Mouse (Mus musculus) ovary, postnatal 36 days (tissue): Measurements from ENCODE around the gene 4930407I10Rik.

Experiments used
- DNase-seq: peaks from one replicate; pipeline ENCODE4 v3.0.0; 2022; ENCODE audit warnings: low spot score, mixed read lengths

The 4930407I10Rik gene

DNA sequence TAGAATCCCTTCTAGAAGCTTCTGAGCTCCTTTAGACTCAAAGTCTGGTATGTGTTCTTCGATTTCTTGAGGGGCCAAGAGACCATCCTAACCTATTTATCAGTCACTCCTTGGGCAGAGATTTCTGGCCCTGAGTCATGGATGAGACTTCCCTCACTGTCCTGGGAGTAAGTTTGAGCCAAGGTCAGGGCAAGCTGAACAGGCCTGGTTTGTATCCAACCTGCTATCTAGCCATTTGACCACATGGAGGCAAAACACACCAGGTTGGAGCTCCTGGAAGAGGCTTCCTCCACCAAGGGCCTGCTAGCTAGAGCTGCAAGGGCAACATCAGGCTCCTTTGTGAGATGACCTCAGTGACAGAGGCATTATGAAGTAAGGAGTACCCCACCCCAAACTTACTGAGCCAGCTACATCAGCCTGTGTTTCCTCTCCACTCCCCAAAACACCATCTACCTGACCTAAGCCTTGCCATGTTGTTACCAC, at the start of gene 4930407I10Rik:
Gene 4930407I10Rik, plus strand, starts transcription at position 433 of the 483 bp plus-strand sequence.
- DNase-seq = no peak

DNA sequence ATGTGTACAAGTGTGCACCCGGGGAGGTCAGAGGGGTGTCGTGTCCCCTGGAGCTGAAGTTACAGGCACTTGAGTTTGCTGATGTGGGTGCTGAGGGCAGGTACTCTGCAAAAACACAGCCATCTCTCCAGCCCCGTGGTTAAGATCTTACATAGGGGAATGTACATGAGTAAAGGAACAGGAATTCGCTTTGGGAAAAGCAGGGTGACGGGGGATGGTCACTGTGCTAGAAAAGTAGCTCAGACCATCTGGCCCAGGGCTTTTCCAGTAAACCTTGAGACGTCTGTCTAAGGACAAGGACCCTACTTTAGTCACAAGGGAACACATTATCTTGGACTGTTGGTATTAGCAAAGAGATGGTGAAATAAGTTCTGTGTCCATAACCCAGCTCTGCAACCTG, 47.0 kb upstream of the 4930407I10Rik start:
- no peak for DNase-seq

DNA sequence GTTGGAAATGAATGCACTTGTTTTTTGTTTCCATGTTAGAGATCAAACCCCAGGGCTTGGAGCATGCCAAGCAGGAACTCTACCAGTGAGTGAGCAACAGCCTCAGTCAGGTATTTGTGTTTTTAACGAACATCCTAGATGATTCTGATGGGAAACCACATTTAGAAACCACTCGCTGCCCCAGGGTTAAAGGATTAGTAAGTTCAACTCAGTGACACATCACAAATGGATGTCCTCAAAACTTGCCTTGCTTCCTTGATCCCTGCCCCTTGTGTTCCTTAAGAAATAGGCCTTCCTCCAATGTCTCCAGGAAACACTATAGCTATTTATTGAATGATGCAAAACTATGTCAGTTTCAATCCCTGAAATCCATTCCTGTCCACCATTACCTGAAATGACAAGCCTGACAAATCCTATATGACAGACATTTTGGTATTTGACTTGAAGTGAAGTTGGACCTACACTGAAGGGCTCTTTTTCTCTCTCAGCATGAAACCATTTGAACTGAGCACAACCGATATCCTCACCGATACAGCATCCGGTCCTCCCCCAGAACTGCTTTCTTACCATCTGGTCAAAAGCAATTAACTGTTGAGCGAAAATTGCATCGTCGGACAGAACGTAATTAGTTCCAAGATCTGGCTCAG, 44.1 kb upstream of the 4930407I10Rik start:
- DNase-seq = no peak

DNA sequence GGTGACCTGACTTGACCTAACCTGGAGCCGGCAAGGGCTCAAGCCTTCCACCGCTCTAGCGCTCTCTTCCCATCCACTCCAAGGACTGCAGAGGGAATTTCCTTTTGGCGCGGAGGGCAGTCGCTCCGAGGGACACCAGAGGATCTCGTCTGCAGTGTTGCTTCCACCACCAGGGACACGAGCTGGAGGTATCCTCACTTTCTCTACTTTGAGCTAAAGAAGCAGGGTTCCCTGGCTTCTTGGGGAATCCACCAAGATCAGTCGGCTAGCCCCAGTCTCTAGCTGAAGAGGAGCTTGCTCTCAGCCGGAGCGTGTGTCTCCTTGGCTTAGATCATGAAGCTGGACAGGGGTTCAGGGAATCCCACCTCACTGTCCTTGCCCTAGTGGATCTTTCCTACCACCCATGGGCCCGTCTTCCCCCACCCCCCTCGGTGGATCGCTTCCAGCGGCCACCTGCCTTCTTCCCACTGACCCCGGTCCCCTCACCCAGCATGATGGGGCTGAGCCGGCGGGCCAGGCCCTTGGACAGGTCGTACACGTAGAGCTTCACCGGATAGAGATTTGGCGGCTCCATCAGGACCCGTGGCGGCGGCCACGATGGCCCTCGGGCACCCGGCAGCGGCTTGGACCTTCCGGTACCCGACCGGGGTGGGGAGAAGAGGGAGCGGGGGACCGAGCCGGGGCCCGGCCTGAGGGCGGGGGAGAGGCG, 43.4 kb upstream of the 4930407I10Rik start:
- peak; percentile 38 for DNase-seq

DNA sequence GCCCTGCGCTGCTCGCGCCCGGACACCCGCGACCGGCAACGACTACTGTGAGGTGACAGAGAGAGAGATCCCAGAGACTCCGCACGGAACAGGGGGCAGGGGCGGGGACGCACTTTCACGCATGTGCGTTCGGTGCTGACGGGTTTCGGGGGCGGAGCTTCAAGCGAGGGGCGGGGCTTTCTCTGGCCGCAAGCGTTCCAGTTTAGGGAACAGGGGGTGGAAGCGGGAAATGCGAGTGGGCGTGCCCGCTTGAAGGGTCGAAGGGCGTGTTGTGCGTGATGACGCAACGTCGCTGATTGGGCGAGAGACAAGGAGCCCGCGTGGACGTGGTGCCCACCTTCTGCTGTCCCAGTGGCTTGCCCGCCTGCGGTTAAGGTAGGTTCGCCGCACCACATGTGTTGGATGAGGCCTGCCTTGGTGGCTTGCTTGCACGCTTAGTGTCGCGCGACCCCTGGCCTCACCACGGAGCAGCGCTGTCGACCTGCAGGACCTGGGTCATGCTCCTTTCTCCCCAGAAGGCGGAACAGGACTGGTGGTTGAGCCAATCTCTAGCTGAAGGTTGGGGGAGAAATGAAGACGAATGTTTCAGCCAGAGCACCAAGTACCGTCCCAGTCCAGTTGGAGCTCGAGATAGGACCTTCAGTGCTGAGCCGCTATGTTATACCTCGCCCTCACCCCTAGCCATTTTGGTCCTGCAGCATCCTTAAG, 42.7 kb upstream of the 4930407I10Rik start:
- peak; percentile 99 for DNase-seq

DNA sequence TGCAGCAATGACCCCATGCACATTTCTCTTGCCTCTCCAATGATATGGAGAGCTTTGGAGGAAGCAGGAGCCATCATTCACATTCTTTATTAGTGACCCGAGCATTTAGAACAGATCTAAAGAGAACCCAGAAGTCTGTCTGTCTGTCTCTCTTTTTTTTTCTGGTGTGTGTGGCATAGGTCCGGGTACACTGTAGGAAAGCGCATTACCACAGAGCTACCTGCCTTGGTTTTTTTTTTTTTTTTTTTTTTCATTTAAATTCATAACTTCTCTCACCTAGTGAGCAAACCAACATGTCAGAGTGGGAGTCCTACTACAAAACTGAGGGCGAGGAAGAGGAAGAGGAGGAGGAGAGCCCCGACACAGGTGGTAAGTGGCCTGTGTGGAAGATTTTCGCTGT, 42.1 kb upstream of the 4930407I10Rik start:
- no peak for DNase-seq

DNA sequence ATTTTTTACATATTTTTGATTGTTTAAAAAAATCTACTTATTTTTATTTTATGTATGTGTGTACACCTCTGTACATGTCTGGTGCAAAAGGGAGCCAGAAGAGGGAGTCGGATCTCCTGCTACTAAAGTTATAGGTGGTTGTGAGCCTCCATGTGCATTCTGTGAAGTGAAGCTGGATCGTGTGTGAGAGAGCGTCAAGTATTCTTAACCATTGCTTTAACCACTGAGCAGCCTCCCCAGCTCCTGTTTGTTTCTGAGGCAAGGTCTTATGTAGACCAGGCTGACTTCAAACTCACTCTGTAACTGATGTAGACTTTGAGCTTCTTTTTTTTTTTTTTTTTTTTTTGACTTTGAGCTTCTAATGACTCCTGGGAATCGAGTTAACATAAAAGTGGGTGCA, 41.5 kb upstream of the 4930407I10Rik start:
- no peak for DNase-seq

DNA sequence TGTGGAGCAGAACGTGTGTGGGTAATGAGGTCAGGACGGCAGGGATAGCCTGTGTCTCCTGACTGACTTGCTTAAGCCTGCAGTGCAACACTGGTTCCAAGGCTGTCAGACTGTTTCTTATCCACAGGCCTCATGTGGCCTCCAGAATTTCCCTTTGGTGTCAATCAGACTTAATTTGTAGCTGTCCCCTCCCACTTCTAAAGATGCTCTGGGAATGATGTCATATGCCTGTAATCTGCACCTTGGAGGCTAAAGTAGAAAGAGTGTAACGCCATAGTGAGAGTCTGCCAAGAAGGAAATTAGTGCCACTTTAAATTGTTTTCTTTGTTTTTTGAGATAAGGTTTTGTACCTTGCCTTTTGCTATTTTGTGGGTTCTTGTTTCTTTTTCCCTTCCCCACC, 39.7 kb upstream of the 4930407I10Rik start:
- DNase-seq = no peak

DNA sequence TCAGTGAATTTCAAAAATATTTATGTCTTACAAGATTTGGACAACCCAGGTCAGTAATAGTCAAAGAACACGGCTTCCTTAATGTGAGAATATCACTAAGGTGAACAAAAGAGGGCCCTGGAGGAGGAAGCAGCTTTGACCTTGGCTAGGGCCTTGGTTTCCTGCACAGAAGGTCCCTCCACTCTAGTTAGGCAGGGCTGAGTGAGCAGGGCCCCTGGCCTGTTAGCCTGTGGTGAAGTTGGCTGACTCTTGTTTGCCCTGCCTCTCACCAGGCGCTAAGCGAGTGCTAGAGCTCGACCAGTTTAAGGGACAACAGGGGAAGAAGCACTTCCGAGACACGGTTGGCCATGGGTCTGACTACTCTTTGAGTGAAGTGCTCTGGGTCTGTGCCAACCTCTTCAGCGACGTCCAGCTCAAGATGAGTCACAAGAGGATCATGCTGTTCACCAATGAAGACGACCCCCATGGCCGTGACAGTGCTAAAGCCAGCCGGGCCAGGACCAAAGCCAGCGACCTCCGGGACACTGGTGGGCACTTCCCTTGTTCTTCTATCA, 36.3 kb upstream of the 4930407I10Rik start:
- DNase-seq = peak; percentile 25

DNA sequence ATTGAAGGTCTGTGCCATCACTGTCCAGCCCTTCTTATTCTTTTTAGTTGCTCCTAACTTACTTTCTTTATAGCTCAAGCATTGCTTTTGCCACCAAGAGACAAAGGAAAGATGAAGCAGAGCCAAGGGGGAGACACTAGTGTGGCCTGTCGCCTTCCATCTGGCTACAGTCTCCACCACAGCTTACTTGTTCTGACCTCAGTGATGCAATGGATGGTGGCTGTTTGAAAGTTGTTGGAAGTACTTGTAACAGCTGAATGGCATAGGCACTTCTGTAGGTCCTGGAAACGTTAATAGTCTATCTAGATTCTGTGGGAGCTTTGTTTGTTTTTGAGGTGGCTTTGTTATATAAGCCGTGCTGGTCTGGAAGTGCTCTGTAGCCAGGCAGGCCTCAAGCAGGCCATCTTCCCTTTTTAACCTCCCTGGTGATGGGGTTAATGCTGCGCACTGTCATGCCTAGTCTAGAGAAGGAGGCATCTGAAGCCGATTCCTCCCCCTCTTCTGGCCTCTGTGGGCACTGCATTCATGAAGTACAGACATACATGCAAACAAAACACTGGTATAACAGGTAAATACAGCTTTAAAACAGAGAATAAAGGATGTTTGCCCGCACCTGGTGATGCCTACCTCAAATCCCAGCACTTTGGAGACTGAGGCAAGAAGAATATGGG, 34.9 kb upstream of the 4930407I10Rik start:
- no peak for DNase-seq

DNA sequence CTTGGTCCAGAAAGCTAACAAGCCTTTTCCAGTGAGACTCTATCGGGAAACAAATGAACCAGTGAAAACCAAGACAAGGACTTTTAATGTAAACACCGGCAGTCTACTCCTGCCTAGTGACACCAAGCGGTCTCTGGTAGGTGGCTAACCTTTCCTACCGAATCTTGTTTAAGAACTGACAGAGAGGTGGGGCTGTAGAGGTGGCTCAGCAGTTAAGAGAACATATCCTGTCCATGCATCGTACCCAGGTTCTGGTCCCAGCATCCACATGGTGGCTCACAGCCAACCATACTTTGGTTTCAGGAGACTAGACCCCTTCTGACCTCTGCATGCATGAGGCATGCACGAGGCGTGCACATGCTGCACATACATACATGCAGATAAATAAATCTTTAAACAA, 31.7 kb upstream of the 4930407I10Rik start:
- no peak for DNase-seq

DNA sequence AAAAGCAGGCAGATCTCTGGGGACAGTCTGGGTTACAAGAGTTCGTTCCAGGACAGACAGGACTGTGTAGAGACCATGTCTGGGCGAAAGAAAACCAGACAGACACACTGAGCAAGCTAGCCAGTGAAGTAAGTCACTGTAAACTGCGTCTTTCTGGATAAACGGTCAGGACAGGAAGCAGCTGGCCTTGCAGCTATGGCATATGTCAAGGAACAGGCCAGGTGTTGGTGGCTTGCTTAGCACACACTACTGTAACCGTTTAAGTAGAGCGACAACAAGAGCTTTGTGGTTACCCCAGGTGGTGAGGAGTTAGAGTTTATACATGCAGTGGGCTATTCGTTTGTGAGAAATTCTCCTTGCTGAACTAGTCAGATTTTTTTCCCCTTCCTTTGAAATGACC, 31.2 kb upstream of the 4930407I10Rik start:
- DNase-seq = no peak

DNA sequence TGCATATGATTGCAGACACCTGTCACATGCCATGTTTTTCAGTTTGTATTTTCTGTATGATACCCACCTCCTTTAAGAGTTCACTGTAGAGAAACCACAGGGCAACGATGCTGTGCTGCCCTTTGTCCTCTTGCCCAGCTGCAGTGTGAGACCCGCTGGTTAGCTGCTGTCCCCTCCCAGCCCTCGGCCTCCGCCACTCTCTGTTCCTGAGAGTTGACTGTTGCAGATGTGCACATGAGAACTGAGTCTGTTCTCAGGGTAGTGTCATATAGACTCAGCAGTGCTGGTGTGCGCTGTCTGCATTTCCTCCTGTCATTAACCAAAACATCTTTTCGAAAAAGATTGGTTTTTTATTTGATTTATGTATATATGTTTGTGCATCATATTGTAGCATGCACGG, 26.6 kb upstream of the 4930407I10Rik start:
- no peak for DNase-seq

DNA sequence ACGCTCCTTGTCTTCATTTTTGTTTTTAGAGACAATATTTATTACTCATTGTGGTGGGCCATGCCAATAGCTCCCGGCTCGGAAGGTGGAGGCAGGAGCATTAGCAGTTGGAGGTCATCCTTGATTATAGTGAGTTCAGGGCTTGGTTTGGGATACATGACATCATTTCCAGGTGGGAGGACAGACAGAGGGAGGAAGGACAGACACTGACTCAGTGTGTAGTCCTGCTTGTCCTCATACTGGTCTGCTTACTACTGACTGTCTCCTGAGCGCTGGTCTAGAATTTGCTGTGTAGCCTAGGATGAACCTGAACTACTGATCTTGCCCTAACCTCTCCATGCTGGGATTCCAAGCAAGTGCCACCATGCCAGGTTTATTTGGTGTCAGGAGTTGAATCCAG, 25.2 kb upstream of the 4930407I10Rik start, which contains the start of gene Desi1:
Gene Desi1, minus strand, starts transcription at position 101 of the 400 bp plus-strand sequence.
- no peak for DNase-seq

DNA sequence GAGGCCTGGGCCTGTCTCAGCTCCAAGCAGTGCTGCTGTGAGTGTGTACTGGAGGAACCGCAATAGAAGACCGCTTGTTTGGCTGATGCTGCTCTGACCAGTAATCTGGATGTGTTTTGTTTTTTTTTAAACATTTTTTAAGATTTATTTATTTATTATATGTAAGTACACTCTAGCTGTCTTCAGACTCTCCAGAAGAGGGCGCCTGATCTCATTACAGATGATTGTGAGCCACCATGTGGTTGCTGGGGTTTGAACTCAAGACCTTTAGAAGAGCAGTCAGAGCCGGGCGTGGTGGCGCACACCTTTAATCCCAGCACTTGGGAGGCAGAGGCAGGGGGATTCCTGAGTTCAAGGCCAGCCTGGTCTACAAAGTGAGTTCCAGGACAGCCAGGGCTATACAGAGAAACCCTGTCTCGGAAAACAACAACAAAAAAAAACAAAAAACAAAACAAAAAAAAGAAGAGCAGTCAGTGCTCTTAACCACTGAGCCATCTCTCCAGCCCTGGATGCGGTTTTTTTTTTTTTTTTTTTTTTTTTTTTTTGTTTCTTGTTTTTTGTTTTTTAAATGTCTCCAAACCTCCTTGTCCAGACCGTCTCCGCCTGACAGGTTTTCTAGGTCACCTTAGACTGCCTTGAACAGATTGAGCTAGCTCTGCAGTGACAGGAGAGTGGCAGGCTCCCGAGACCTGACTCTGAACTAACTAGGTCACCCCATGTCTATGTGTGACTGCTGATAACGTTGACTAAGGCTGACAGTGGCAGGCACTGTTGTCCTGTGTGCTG, 22.9 kb upstream of the 4930407I10Rik start:
- DNase-seq = no peak

DNA sequence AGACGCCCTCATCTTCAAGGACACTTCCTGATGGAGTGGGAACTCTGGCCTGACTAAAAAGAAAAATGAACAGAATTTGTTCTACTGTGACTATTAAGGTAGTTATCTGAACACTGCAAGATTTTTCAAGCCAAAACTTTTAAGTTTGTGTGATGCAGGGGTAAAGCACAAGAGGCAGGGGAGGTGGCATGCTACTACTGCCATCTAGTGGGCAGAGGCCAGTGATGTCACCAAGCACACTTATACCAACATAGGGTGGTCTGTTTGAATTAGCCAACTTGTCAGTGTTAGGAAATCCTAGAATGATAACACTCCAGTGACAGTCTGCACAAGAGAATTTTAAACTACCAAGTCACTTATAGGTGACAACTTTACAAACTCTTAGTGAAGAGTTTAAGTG, 18.3 kb upstream of the 4930407I10Rik start:
- peak; percentile 19 for DNase-seq

DNA sequence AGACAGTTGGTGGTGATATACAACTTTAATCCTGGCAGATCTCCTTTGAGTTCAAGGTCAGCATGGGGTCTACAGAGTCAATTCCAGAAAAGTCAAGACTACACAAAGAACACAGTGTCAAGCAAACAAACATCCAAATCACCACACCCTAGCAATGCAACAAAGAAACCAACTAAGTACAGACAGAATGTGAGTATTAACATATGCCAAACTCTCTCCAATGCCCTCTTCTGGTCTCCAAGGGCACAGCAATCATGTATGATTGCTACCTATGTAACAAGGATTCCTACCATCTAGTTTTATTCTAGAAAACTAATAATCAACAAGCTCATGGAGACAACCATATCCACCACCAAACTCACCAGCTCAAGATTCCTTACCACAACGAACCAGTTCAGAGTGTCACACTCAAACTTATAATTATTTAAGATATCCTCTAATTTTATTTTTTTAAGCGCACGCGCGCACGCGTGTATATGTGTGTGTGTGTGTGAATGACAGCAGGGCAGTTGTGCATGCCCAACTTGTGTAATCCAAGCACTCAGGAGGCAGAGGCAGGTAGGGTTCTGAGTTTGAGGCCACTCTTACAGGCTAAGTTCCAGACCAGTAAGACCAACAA, 14.7 kb upstream of the 4930407I10Rik start:
- no peak for DNase-seq

DNA sequence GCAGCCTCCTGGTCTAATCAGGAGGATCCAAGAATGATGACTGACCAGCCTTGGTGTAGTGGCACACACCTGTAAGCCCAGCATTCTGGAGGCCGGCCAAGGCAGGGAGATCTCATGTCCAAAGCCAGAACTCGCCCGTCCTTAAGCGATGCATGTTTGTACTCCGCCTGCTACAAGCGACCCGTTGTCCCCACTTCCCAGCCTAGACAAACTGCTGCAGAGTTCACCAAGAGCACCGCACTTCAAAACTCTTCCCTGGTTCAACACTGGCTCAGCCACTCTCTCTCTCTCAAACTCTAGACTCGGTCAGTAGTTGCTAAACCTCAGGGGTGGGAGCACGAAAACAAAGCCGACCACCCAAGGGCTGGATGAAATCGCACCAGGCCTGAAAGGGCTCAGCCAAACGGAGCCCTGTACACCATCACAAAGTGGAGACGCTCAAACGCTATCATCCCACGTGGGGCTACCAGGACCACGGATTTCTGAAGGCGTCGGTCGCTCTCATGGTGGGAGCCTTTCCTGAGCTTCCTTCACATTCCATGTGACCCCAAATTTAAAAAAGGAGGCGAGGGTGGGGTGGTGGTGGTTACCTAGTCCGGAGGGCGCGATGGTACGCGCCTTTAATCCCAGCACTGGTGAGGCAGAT, 12.6 kb upstream of the 4930407I10Rik start:
- DNase-seq = peak; percentile 10

DNA sequence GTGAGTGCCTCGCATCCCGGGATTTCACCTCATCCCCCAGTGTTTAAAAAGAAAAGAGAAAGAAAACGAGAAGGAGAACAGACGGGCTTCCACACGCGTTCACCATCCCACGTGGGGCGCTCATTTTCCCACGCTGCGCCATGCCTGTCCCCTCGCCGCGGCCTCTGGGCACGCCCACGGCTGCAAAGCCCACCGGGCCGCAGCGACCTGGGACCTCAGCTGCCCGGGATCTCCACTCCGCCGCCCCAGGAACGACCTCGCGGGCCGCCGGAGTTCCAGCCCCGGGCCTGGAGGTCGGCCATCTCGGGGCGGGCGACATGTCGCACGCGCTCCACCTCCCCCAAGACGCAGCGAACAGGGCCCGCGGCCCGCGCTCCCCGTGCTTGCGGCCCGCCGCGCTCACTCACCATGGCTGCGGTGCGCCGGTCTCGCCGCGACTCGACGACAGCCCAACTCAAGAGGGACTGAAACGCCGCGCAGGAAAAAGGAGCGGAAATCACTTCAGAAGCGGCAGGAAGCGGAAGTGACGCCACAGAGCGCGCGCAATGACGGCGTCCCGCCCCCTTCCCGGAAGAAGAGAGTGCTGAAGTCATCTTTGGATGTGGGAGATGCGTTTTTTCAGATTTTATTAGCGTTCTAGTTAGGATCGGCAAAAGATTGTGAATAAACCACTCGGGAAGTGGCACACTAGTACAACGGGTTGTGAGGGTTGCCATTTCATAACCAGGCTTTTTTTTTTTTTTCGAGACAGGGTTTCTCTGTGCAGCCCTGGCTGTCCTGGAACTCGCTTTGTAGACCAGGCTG, 11.7 kb upstream of the 4930407I10Rik start, which contains the start of gene Snu13:
Gene Snu13, minus strand, starts transcription at position 519 of the 804 bp plus-strand sequence.
- DNase-seq = peak; percentile 89
